In genomic region chr17:26004711-26005110, GRCm38 (mm10) we compare ENCODE assay signal across 34 mouse cellular contexts. TPM values are rescaled to one million over a fixed set of nuclear protein-coding genes. Genes with fewer than 3 reads are reported as not detected.
DNase-seq lines count a peak whose midpoint lies in the region; ATAC-seq and TF ChIP-seq lines count a peak whose summit lies in the region.
"Had no signal": no experiment of that assay in that cellular context is flagged by ENCODE, and none has a peak within 500 bp of the region (broad histone marks: within the 10 kb centered on the region; RNA-seq: fewer than 3 reads in every experiment).

No protein-coding gene starts in this region.

- ATAC-seq in kidney, embryonic 15.5 days (replicated peaks; ENCODE audit: low FRiP score) = no peak
- ATAC-seq in intestine, postnatal 0 days = peak; percentile 87
- ATAC-seq in midbrain, embryonic 13.5 days = no peak
- ATAC-seq: forebrain, embryonic 15.5 days had no signal

- H3K27ac ChIP-seq in kidney, adult 2 months (ENCODE audit: insufficient read depth, low read depth, low read length) = 0 out of 2 replicates have a peak overlapping the region, but pooled peaks have one; percentile 16
- H3K27ac ChIP-seq in kidney, embryonic 15.5 days = no peak overlapping the region
- peak overlapping the region; percentile 80; the same call in 1 of the 2 replicates for H3K27ac ChIP-seq in MEL (ENCODE audit: control insufficient read depth, low read depth, low read length)
- H3K27ac ChIP-seq in intestine, postnatal 0 days (ENCODE audit: low read depth, low read length) = peak overlapping the region; percentile 93
- H3K27ac ChIP-seq in midbrain, embryonic 13.5 days = no peak overlapping the region
- H3K27ac ChIP-seq: embryonic facial prominence, embryonic 13.5 days; forebrain, embryonic 10.5 days; forebrain, embryonic 15.5 days; hindbrain, embryonic 13.5 days; limb, embryonic 10.5 days; limb, embryonic 15.5 days; liver, embryonic 14.5 days; neural tube, embryonic 13.5 days; stomach, embryonic 15.5 days had no signal

- no peak overlapping the region for H3K9ac ChIP-seq in kidney, embryonic 15.5 days
- H3K9ac ChIP-seq in MEL (ENCODE audit: control insufficient read depth, low read depth, low read length, poor library complexity, severe bottlenecking) = no peak overlapping the region
- peak overlapping the region; percentile 42; the same call in 1 of the 2 replicates for H3K9ac ChIP-seq in intestine, postnatal 0 days (ENCODE audit: low read depth, low read length)
- H3K9ac ChIP-seq in midbrain, embryonic 13.5 days (replicated peaks) = no peak overlapping the region
- H3K9ac ChIP-seq: embryonic facial prominence, embryonic 13.5 days; forebrain, embryonic 15.5 days; hindbrain, embryonic 13.5 days; limb, embryonic 15.5 days; liver, embryonic 14.5 days; neural tube, embryonic 13.5 days; stomach, embryonic 15.5 days had no signal

- TF ChIP-seq RAD21 in MEL (IDR thresholded peaks at IDR 0.05; ENCODE audit: low read depth, low read length) = no peak

- no peak overlapping the region for H3K4me2 ChIP-seq in kidney, embryonic 15.5 days
- H3K4me2 ChIP-seq in intestine, postnatal 0 days (replicated peaks; ENCODE audit: low read depth) = peak overlapping the region; percentile 60
- no peak overlapping the region for H3K4me2 ChIP-seq in midbrain, embryonic 13.5 days (replicated peaks)
- H3K4me2 ChIP-seq: embryonic facial prominence, embryonic 13.5 days; forebrain, embryonic 15.5 days; heart, embryonic 11.5 days; hindbrain, embryonic 13.5 days; limb, embryonic 15.5 days; midbrain, embryonic 11.5 days; neural tube, embryonic 13.5 days; stomach, embryonic 15.5 days had no signal

- H3K4me3 ChIP-seq in kidney, adult 2 months (ENCODE audit: insufficient read depth, low read depth, low read length) = no peak overlapping the region
- no peak overlapping the region for H3K4me3 ChIP-seq in kidney, embryonic 15.5 days (replicated peaks)
- no peak overlapping the region for H3K4me3 ChIP-seq in MEL (ENCODE audit: control insufficient read depth in 1 of 2, insufficient read depth in 1 of 2, low read depth in 2 of 2, low read length in 2 of 2)
- peak overlapping the region; percentile 22 for H3K4me3 ChIP-seq in intestine, postnatal 0 days (ENCODE audit: low read depth, low read length)
- no peak overlapping the region for H3K4me3 ChIP-seq in midbrain, embryonic 13.5 days (replicated peaks)
- H3K4me3 ChIP-seq: embryonic facial prominence, embryonic 13.5 days; forebrain, embryonic 10.5 days; forebrain, embryonic 15.5 days; hindbrain, embryonic 13.5 days; limb, embryonic 10.5 days; limb, embryonic 15.5 days; neural tube, embryonic 13.5 days; stomach, embryonic 15.5 days had no signal

- H3K4me1 ChIP-seq in kidney, adult 2 months (ENCODE audit: control insufficient read depth, insufficient read depth, low read length) = peaks cover 7% of the 10 kb centered on the region; the same call in 1 of the 2 replicates
- peaks cover 3% of the 10 kb centered on the region; the same call in 1 of the 2 replicates for H3K4me1 ChIP-seq in kidney, embryonic 15.5 days
- H3K4me1 ChIP-seq in MEL (ENCODE audit: control insufficient read depth in 1 of 2, insufficient read depth in 2 of 2, low read length in 2 of 2) = peaks cover 4 to 37% of the 10 kb centered on the region in 2 experiments
- H3K4me1 ChIP-seq in intestine, postnatal 0 days (replicated peaks; ENCODE audit: control insufficient read depth, insufficient read depth, low read length) = peaks cover 8% of the 10 kb centered on the region; the same call in 1 of the 2 replicates
- H3K4me1 ChIP-seq in midbrain, embryonic 13.5 days (replicated peaks) = no peaks in the 10 kb centered on the region
- H3K4me1 ChIP-seq: embryonic facial prominence, embryonic 13.5 days; forebrain, embryonic 10.5 days; forebrain, embryonic 15.5 days; hindbrain, embryonic 13.5 days; limb, embryonic 15.5 days; stomach, embryonic 15.5 days had no signal

- H3K36me3 ChIP-seq in kidney, adult 2 months (ENCODE audit: control insufficient read depth, insufficient read depth, low read length) = peaks cover 2% of the 10 kb centered on the region; the same call in 1 of the 2 replicates
- peaks cover 51% of the 10 kb centered on the region for H3K36me3 ChIP-seq in kidney, embryonic 15.5 days
- H3K36me3 ChIP-seq in MEL (ENCODE audit: control insufficient read depth in 1 of 2, insufficient read depth in 2 of 2, low read length in 2 of 2) = peaks cover 0 to 29% of the 10 kb centered on the region in 2 experiments; a peak in 2 of 4 replicates
- peaks cover 17% of the 10 kb centered on the region; the same call in 1 of the 2 replicates for H3K36me3 ChIP-seq in intestine, postnatal 0 days (ENCODE audit: control insufficient read depth, insufficient read depth)
- H3K36me3 ChIP-seq in midbrain, embryonic 13.5 days = peaks cover 77% of the 10 kb centered on the region

- H3K9me3 ChIP-seq in kidney, embryonic 15.5 days (replicated peaks) = no peaks in the 10 kb centered on the region
- no peaks in the 10 kb centered on the region for H3K9me3 ChIP-seq in MEL (replicated peaks; ENCODE audit: insufficient read depth, low read length)
- H3K9me3 ChIP-seq in intestine, postnatal 0 days (ENCODE audit: control insufficient read depth) = no peaks in the 10 kb centered on the region
- H3K9me3 ChIP-seq in midbrain, embryonic 13.5 days = no peaks in the 10 kb centered on the region
- H3K9me3 ChIP-seq: embryonic facial prominence, embryonic 13.5 days; forebrain, embryonic 10.5 days; forebrain, embryonic 15.5 days; hindbrain, embryonic 13.5 days; limb, embryonic 10.5 days; limb, embryonic 15.5 days; neural tube, embryonic 13.5 days; stomach, embryonic 15.5 days had no signal

- H3K79me2 ChIP-seq in MEL (ENCODE audit: control insufficient read depth, insufficient read depth, low read length, poor library complexity) = no peaks in the 10 kb centered on the region

- DNase-seq in kidney, adult 2 months = peak; percentile 68
- no peak for DNase-seq in MEL (ENCODE audit: low read depth, low spot score)
- peak; percentile 66 to 67 for DNase-seq in kidney, postnatal 36 days
- DNase-seq in lung, postnatal 10 days = no peak
- DNase-seq: adrenal gland, postnatal 25 days; cerebellum, adult 11-12 months; cerebellum, adult 9-11 months; gastrocnemius, postnatal 25 days; heart, adult 18-20 months; heart, postnatal 4 days; layer of hippocampus, adult 9-11 months; lung, adult 2 months; lung, postnatal 14 days; thymus, adult 18-20 months; thymus, postnatal 36 days had no signal

- TF ChIP-seq CTCF in kidney, adult 2 months (conservative IDR thresholded peaks at IDR 0.05; ENCODE audit: insufficient read depth, insufficient read length, low read depth, low read length) = no peak
- TF ChIP-seq CTCF in MEL (IDR thresholded peaks at IDR 0.05 in 2 of 3, conservative IDR thresholded peaks at IDR 0.05 in 1 of 3; ENCODE audit: control insufficient read depth in 1 of 3, insufficient read depth in 1 of 3, low read depth in 2 of 3, low read length in 3 of 3, poor library complexity in 1 of 3, severe bottlenecking in 1 of 3) = no peak
- no peak; the same call in 1 of the 2 replicates for TF ChIP-seq CTCF in intestine, postnatal 0 days (IDR thresholded peaks at IDR 0.05; ENCODE audit: low read depth)

- H3K27me3 ChIP-seq in kidney, adult 2 months (replicated peaks; ENCODE audit: control insufficient read depth, insufficient read depth, low read length) = no peaks in the 10 kb centered on the region
- H3K27me3 ChIP-seq in kidney, embryonic 15.5 days = no peaks in the 10 kb centered on the region
- H3K27me3 ChIP-seq in MEL (ENCODE audit: control insufficient read depth in 1 of 2, insufficient read depth in 2 of 2, low read length in 2 of 2) = no peaks in the 10 kb centered on the region
- no peaks in the 10 kb centered on the region for H3K27me3 ChIP-seq in intestine, postnatal 0 days (replicated peaks; ENCODE audit: control insufficient read depth, insufficient read depth, low read length)
- H3K27me3 ChIP-seq in midbrain, embryonic 13.5 days = no peaks in the 10 kb centered on the region
- H3K27me3 ChIP-seq: embryonic facial prominence, embryonic 13.5 days; forebrain, embryonic 15.5 days; hindbrain, embryonic 13.5 days; limb, embryonic 15.5 days; neural tube, embryonic 13.5 days; stomach, embryonic 15.5 days had no signal

- no peak for TF ChIP-seq EP300 in MEL (IDR thresholded peaks at IDR 0.05; ENCODE audit: low read depth in 1 of 2, low read length in 2 of 2)

- 62% methylated on average over 15 of the region's 15 CpGs for WGBS in kidney, adult 2 months
- 89% methylated on average over 15 of the region's 15 CpGs for WGBS in kidney, embryonic 15.5 days
- WGBS in intestine, postnatal 0 days = 45% methylated on average over 15 of the region's 15 CpGs
- WGBS in midbrain, embryonic 13.5 days = 93% methylated on average over 15 of the region's 15 CpGs

- no peak for TF ChIP-seq POLR2A in kidney, adult 2 months (IDR thresholded peaks at IDR 0.05; ENCODE audit: low read depth, low read length)
- no peak for TF ChIP-seq POLR2A in MEL (IDR thresholded peaks at IDR 0.05; ENCODE audit: control insufficient read depth in 1 of 2, insufficient read depth in 1 of 2, low read depth in 1 of 2, low read length in 2 of 2, poor library complexity in 1 of 2)

RNA-seq across cellular contexts. Expression of gene Capn15, which starts 19.1 kb away (rescaled TPM):
- polyA plus RNA-seq in kidney, adult 2 months (2012; rRNA removed) = 24.0 and 31.6 TPM in 2 replicates
- polyA plus RNA-seq in kidney, embryonic 15.5 days (2015; fragmentation: Nextera tagmentation; extraction: Ambion mirVana) = 22.7 and 31.6 TPM in 2 replicates
- total RNA-seq in MEL (2012; rRNA removed) = 5.6 and 6.2 TPM in 2 replicates
- polyA plus RNA-seq in MEL (2012; ENCODE audit: insufficient read depth in 1 of 2, insufficient read length in 2 of 2, low read depth in 1 of 2, low replicate concordance in 2 of 2, missing spikeins in 1 of 2) = 10 to 100 TPM in 1 of 2 experiments, not detected in 1; 16.2 TPM
- 29.5 and 37.4 TPM in 2 replicates for polyA plus RNA-seq in intestine, postnatal 0 days (2015; fragmentation: Nextera tagmentation; extraction: Ambion mirVana)
- polyA plus RNA-seq in midbrain, embryonic 13.5 days (2015; fragmentation: Nextera tagmentation; extraction: Ambion mirVana) = 19.1 and 21.1 TPM in 2 replicates

RNA-seq across cellular contexts. Expression of gene A930017K11Rik, which starts 52.3 kb away (rescaled TPM):
- polyA plus RNA-seq in kidney, adult 2 months (2012; rRNA removed) = 7.2 and 8.3 TPM in 2 replicates
- polyA plus RNA-seq in kidney, embryonic 15.5 days (2015; fragmentation: Nextera tagmentation; extraction: Ambion mirVana) = 5.4 and 5.7 TPM in 2 replicates
- total RNA-seq in MEL (2012; rRNA removed) = not detected in 2 replicates
- polyA plus RNA-seq in MEL (2012; ENCODE audit: insufficient read depth in 1 of 2, insufficient read length in 2 of 2, low read depth in 1 of 2, low replicate concordance in 2 of 2, missing spikeins in 1 of 2) = not detected
- polyA plus RNA-seq in intestine, postnatal 0 days (2015; fragmentation: Nextera tagmentation; extraction: Ambion mirVana) = 0.05 and 0.09 TPM in 2 replicates
- polyA plus RNA-seq in midbrain, embryonic 13.5 days (2015; fragmentation: Nextera tagmentation; extraction: Ambion mirVana) = 0.48 and 0.62 TPM in 2 replicates
- total RNA-seq: adrenal gland, postnatal 25 days; common myeloid progenitor, adult 5-6 weeks; gastrocnemius, adult 18-20 months; gastrocnemius, postnatal 25 days; heart, postnatal 4 days; left cerebral cortex, postnatal 10 days had no signal
- polyA plus RNA-seq: heart, embryonic 16.5 days; large intestine, adult 2 months; lung, adult 2 months; midbrain, embryonic 11.5 days had no signal

RNA-seq across cellular contexts. Expression of gene Nhlrc4, which starts 60.0 kb away (rescaled TPM):
- polyA plus RNA-seq in kidney, adult 2 months (2012; rRNA removed) = 16.0 and 21.0 TPM in 2 replicates
- 1.5 TPM in 2 replicates for polyA plus RNA-seq in kidney, embryonic 15.5 days (2015; fragmentation: Nextera tagmentation; extraction: Ambion mirVana)
- 0.16 and 0.23 TPM in 2 replicates for total RNA-seq in MEL (2012; rRNA removed)
- polyA plus RNA-seq in MEL (2012; ENCODE audit: insufficient read depth in 1 of 2, insufficient read length in 2 of 2, low read depth in 1 of 2, low replicate concordance in 2 of 2, missing spikeins in 1 of 2) = under 1 TPM in 1 of 2 experiments, not detected in 1; 0.19 TPM
- not detected in 2 replicates for polyA plus RNA-seq in intestine, postnatal 0 days (2015; fragmentation: Nextera tagmentation; extraction: Ambion mirVana)
- 0.12 TPM in 1 of 2 replicates, not detected in the other for polyA plus RNA-seq in midbrain, embryonic 13.5 days (2015; fragmentation: Nextera tagmentation; extraction: Ambion mirVana)
- total RNA-seq: adrenal gland, postnatal 25 days; common myeloid progenitor, adult 5-6 weeks; gastrocnemius, adult 18-20 months; gastrocnemius, postnatal 25 days; heart, postnatal 4 days; left cerebral cortex, postnatal 10 days had no signal
- polyA plus RNA-seq: embryonic facial prominence, embryonic 13.5 days; forebrain, embryonic 15.5 days; hindbrain, embryonic 13.5 days; large intestine, adult 2 months; neural tube, embryonic 13.5 days had no signal

RNA-seq across cellular contexts. Expression of gene Pigq, which starts 60.0 kb away (rescaled TPM):
- polyA plus RNA-seq in kidney, adult 2 months (2012; rRNA removed) = 236 and 270 TPM in 2 replicates
- polyA plus RNA-seq in kidney, embryonic 15.5 days (2015; fragmentation: Nextera tagmentation; extraction: Ambion mirVana) = 72.2 and 76.4 TPM in 2 replicates
- total RNA-seq in MEL (2012; rRNA removed) = 50.7 and 67.8 TPM in 2 replicates
- 100 to 1,000 TPM; 193 to 825 TPM for polyA plus RNA-seq in MEL (2012; ENCODE audit: insufficient read depth in 1 of 2, insufficient read length in 2 of 2, low read depth in 1 of 2, low replicate concordance in 2 of 2, missing spikeins in 1 of 2)
- 34.9 and 37.2 TPM in 2 replicates for polyA plus RNA-seq in intestine, postnatal 0 days (2015; fragmentation: Nextera tagmentation; extraction: Ambion mirVana)
- 56.9 and 58.0 TPM in 2 replicates for polyA plus RNA-seq in midbrain, embryonic 13.5 days (2015; fragmentation: Nextera tagmentation; extraction: Ambion mirVana)

Comparison
In these comparisons a context has a peak if more than half of its experiments do, and no peak if none do; other contexts are left out.
1. H3K27ac ChIP-seq: peak in kidney, adult 2 months (single experiment), MEL (single experiment) and intestine, postnatal 0 days (single experiment); none in kidney, embryonic 15.5 days (single experiment) and midbrain, embryonic 13.5 days (single experiment).
2. DNase-seq: peak in kidney, adult 2 months (single experiment) and kidney, postnatal 36 days (2 of 2); none in MEL (single experiment) and lung, postnatal 10 days (single experiment).